Mouse (Mus musculus): ENCODE data around the gene Rassf4. TPM values are rescaled to one million over a fixed set of nuclear protein-coding genes. Genes with fewer than 3 reads are reported as not detected.
A peak's percentile ranks its signal among the peaks of the same experiment; 100 is the strongest.

Gene Rassf4
- polyA plus RNA-seq, 1 experiment from 2014 or later = 6.1 TPM

DNA sequence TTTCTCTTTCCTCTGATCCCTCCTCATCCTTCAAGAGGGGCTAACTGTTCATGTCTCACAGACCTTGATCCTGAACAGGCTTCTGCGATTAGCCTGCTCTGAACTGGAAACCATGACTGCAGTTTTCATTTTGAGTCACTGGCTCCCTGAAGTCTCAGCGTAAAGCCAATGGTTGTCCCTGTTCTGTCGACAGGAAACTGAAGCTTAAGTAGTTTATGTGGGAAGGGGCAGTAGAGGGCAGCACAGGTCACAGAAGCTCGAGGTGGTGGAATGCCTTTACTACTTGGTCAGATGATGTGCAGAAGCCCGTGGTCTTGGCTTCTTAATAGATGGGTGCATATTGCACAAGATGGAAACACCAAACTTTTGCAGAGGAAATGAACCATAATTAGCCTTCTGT is 38.3 kb upstream of the Rassf4 start:
- Histone ChIP-seq H3K4me1 (ENCODE audit: insufficient read depth, low read length) (peaks cover 8% of the 10 kb centered on the region; the same call in 1 of the 2 replicates), H3K4me2 (replicated peaks; ENCODE audit: low read depth, low read length) (no peak overlapping the region), H3K27me3 (ENCODE audit: insufficient read depth, low read length) (no peaks in the 10 kb centered on the region; the same call in 1 of the 2 replicates), H3K4me3 (ENCODE audit: low read length) (no peak overlapping the region), H3K27ac (ENCODE audit: low read length) (peak overlapping the region; percentile 50; the same call in 1 of the 2 replicates), H3K9me3 (ENCODE audit: low read length) (no peaks in the 10 kb centered on the region), H3K36me3 (ENCODE audit: insufficient read depth, low read length) (no peaks in the 10 kb centered on the region), H3K9ac (replicated peaks; ENCODE audit: low read length) (0 out of 2 replicates have a peak overlapping the region, but pooled peaks have one; percentile 16)
- 11% methylated on average over 5 of the region's 5 CpGs for WGBS
- no peak for ATAC-seq (ENCODE audit: low FRiP score, low TSS enrichment)

DNA sequence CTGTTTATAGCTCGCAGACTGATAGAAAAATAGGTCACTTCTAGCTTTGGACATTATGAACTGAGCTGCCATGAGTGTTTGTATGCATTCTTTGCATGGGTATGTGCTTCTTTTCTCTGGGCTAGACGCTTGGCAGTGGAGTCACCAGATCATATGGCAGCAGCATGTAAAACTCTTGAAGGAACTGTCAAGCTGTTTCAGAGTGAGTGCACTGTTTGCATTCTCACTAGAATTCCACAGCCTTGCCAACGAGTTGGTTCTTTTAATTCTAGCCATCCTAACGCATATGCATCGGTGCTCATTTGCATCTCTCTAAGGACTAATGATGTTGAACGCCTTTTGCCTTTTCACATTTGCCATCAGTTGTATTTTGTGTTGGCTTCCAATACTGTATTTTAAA is 30.6 kb upstream of the Rassf4 start:
- Histone ChIP-seq H3K4me1 (ENCODE audit: insufficient read depth, low read length) (no peaks in the 10 kb centered on the region), H3K4me3 (ENCODE audit: low read length) (no peak overlapping the region), H3K9ac (replicated peaks; ENCODE audit: low read length) (no peak overlapping the region), H3K27ac (ENCODE audit: low read length) (no peak overlapping the region), H3K27me3 (ENCODE audit: insufficient read depth, low read length) (no peaks in the 10 kb centered on the region), H3K36me3 (ENCODE audit: insufficient read depth, low read length) (no peaks in the 10 kb centered on the region), H3K4me2 (replicated peaks; ENCODE audit: low read depth, low read length) (no peak overlapping the region), H3K9me3 (ENCODE audit: low read length) (no peaks in the 10 kb centered on the region)
- no peak for ATAC-seq (ENCODE audit: low FRiP score, low TSS enrichment)
- WGBS = 76% methylated on average over 6 of the region's 6 CpGs

DNA sequence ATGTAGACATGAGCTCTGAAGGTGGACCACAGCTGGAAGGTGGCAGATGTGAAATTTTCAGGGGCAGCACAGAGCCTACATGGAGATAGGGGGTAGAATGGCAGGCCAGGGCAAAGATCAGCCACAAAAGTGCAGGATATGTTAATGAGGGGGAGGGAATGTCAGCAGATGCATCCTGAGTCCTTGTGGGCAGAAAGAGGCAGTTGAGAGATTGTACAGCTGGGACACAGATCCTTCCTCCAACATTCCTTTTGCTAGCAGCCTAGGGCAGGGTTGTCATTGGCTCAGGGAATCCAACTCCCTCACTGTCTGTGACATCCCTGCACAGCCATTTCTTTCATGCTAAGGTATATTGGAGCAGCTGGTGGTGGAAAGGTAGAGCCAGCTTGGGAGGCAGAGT is 27.1 kb upstream of the Rassf4 start:
- Histone ChIP-seq H3K4me3 (ENCODE audit: low read length) (no peak overlapping the region), H3K27ac (ENCODE audit: low read length) (no peak overlapping the region), H3K36me3 (ENCODE audit: insufficient read depth, low read length) (no peaks in the 10 kb centered on the region), H3K27me3 (ENCODE audit: insufficient read depth, low read length) (no peaks in the 10 kb centered on the region), H3K4me1 (ENCODE audit: insufficient read depth, low read length) (no peaks in the 10 kb centered on the region), H3K9ac (replicated peaks; ENCODE audit: low read length) (no peak overlapping the region), H3K4me2 (replicated peaks; ENCODE audit: low read depth, low read length) (no peak overlapping the region), H3K9me3 (ENCODE audit: low read length) (no peaks in the 10 kb centered on the region)
- no peak for ATAC-seq (ENCODE audit: low FRiP score, low TSS enrichment)

DNA sequence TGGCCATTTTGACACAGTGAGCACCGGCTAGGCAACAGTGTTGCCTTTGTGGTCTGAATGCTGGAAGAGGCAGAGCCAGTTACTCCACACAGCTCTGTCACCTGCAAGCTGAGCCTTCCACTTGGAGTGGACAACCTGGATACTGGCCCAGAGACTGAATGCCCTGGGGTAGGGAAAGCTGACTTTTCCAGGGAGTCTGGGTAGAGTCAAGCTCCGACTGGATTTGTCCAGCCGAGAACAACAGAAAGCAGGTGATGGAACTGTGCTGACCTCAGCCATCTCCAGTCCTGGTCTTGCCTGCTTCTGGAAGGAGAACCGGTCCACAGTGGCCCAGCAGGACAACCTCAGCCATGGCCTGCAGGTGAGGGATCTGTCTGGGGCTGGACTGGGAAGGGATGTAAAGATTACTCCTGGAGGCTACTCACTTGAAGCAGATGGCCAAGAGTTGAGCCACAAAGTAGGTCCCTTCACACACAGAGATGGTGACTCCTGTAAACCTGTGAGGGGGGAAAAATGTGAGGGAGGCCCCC is 24.2 kb upstream of the Rassf4 start:
- no peak for ATAC-seq (ENCODE audit: low FRiP score, low TSS enrichment)
- WGBS = 83% methylated on average over 4 of the region's 4 CpGs
- Histone ChIP-seq H3K4me2 (replicated peaks; ENCODE audit: low read depth, low read length) (no peak overlapping the region), H3K4me1 (ENCODE audit: insufficient read depth, low read length) (no peaks in the 10 kb centered on the region; the same call in 1 of the 2 replicates), H3K9ac (replicated peaks; ENCODE audit: low read length) (no peak overlapping the region), H3K27me3 (ENCODE audit: insufficient read depth, low read length) (no peaks in the 10 kb centered on the region), H3K36me3 (ENCODE audit: insufficient read depth, low read length) (no peaks in the 10 kb centered on the region), H3K27ac (ENCODE audit: low read length) (no peak overlapping the region), H3K9me3 (ENCODE audit: low read length) (no peaks in the 10 kb centered on the region), H3K4me3 (ENCODE audit: low read length) (no peak overlapping the region)

DNA sequence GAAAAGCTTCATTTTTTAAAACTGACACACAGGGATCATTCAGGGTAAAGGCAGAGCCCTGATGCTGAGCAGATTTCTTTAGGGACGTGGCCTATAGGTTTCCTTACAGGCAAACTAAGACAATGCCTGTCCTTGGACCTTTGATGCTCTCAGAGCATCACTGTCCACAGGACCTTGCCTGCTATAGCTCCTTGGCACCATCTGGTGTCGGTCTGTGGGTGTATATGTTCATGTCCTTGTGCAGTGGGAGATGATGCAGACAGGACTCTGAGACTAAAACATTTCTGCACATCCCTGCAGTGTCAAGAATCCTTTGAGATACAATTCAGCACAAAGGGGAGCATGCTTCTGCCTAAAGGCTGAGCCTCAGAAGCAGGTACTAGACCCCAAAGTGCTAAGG is 23.7 kb upstream of the Rassf4 start:
- ATAC-seq (ENCODE audit: low FRiP score, low TSS enrichment) = no peak
- no peaks in the 10 kb centered on the region for H3K9me3 ChIP-seq (ENCODE audit: low read length)
- no peak overlapping the region for H3K4me2 ChIP-seq (replicated peaks; ENCODE audit: low read depth, low read length)

DNA sequence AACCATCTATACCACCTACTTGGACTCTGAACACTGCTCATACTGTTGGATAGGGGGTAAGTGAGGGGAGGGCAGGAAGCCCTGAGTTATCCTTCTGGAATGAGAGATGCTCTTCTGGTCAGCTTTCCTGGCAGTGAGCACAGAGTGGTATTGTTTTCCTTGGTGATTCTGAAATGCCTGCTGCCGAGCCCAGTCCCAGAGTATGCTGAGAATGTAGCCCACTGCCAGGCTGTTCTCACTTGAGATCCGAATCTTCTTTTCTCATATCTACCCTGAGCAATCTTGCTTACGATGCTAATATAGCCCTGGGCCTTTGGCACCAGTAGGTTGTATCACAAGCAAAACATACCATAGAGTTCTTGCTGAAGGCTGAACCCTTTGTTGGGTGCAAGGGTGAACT is 20.6 kb upstream of the Rassf4 start:
- Histone ChIP-seq H3K4me1 (ENCODE audit: insufficient read depth, low read length) (no peaks in the 10 kb centered on the region; the same call in 1 of the 2 replicates), H3K9ac (replicated peaks; ENCODE audit: low read length) (no peak overlapping the region), H3K9me3 (ENCODE audit: low read length) (no peaks in the 10 kb centered on the region), H3K4me3 (ENCODE audit: low read length) (no peak overlapping the region), H3K36me3 (ENCODE audit: insufficient read depth, low read length) (no peaks in the 10 kb centered on the region), H3K4me2 (replicated peaks; ENCODE audit: low read depth, low read length) (no peak overlapping the region), H3K27me3 (ENCODE audit: insufficient read depth, low read length) (no peaks in the 10 kb centered on the region), H3K27ac (ENCODE audit: low read length) (no peak overlapping the region)
- WGBS = 75% methylated on average over 3 of the region's 3 CpGs
- ATAC-seq (ENCODE audit: low FRiP score, low TSS enrichment) = no peak

More for the DNA sequence above, 23.7 kb upstream of the Rassf4 start:
- Histone ChIP-seq H3K27me3 (ENCODE audit: insufficient read depth, low read length) (no peaks in the 10 kb centered on the region), H3K4me1 (ENCODE audit: insufficient read depth, low read length) (no peaks in the 10 kb centered on the region; the same call in 1 of the 2 replicates), H3K9ac (replicated peaks; ENCODE audit: low read length) (no peak overlapping the region), H3K4me3 (ENCODE audit: low read length) (no peak overlapping the region), H3K36me3 (ENCODE audit: insufficient read depth, low read length) (no peaks in the 10 kb centered on the region), H3K27ac (ENCODE audit: low read length) (no peak overlapping the region)
- 68% methylated on average over 2 of the region's 2 CpGs for WGBS

DNA sequence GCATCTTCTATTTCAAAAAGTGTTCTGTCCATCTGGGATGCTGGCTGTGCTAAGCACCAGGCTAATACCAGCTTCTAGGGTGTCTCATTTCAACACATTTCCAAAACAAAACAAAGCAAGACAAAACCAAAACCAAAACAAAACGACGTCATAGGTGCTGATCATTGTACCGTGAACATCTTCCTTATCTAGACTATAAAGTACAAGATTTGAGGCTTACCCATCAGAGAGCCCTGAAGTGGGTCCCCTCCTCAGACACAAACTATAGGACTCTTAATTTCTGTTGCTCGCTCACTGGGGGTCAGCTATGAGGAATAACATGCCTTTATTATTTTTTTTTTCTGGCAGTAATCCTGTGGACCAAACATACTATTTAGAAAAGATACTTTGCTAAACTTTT is 19.9 kb upstream of the Rassf4 start:
- H3K27ac ChIP-seq (ENCODE audit: low read length) = no peak overlapping the region
- no peak overlapping the region for H3K9ac ChIP-seq (replicated peaks; ENCODE audit: low read length)
- H3K4me3 ChIP-seq (ENCODE audit: low read length) = no peak overlapping the region
- no peak overlapping the region for H3K4me2 ChIP-seq (replicated peaks; ENCODE audit: low read depth, low read length)
- no peaks in the 10 kb centered on the region for H3K27me3 ChIP-seq (ENCODE audit: insufficient read depth, low read length)
- no peak for ATAC-seq (ENCODE audit: low FRiP score, low TSS enrichment)
- H3K4me1 ChIP-seq (ENCODE audit: insufficient read depth, low read length) = no peaks in the 10 kb centered on the region; the same call in 1 of the 2 replicates
- H3K9me3 ChIP-seq (ENCODE audit: low read length) = no peaks in the 10 kb centered on the region
- WGBS = 65% methylated on average over 4 of the region's 4 CpGs
- no peaks in the 10 kb centered on the region for H3K36me3 ChIP-seq (ENCODE audit: insufficient read depth, low read length)

DNA sequence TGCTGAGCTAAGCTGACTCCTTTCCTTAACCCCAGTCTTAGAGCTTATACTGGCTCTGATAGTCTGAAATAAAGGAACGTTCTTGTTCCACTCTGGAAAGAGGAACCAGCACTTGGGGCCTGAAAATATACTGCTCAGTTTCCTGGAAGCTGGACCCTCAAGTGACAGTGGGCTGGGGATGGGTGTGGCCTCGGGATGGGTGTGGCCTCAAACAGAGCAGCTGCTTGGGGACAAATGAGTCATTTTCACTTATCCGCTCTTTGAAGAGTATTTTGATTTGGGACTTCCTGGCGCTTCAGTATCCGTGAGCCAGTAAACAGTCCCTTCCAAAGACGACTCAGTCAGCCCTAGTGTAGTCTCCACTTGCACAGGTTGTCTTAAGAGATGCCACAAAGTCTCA is 8.6 kb upstream of the Rassf4 start:
- Histone ChIP-seq H3K27me3 (ENCODE audit: insufficient read depth, low read length) (no peaks in the 10 kb centered on the region), H3K9ac (replicated peaks; ENCODE audit: low read length) (no peak overlapping the region), H3K4me1 (ENCODE audit: insufficient read depth, low read length) (no peaks in the 10 kb centered on the region), H3K27ac (ENCODE audit: low read length) (no peak overlapping the region), H3K9me3 (ENCODE audit: low read length) (no peaks in the 10 kb centered on the region), H3K36me3 (ENCODE audit: insufficient read depth, low read length) (no peaks in the 10 kb centered on the region), H3K4me3 (ENCODE audit: low read length) (no peak overlapping the region), H3K4me2 (replicated peaks; ENCODE audit: low read depth, low read length) (no peak overlapping the region)
- 49% methylated on average over 6 of the region's 6 CpGs for WGBS
- ATAC-seq (ENCODE audit: low FRiP score, low TSS enrichment) = no peak

DNA sequence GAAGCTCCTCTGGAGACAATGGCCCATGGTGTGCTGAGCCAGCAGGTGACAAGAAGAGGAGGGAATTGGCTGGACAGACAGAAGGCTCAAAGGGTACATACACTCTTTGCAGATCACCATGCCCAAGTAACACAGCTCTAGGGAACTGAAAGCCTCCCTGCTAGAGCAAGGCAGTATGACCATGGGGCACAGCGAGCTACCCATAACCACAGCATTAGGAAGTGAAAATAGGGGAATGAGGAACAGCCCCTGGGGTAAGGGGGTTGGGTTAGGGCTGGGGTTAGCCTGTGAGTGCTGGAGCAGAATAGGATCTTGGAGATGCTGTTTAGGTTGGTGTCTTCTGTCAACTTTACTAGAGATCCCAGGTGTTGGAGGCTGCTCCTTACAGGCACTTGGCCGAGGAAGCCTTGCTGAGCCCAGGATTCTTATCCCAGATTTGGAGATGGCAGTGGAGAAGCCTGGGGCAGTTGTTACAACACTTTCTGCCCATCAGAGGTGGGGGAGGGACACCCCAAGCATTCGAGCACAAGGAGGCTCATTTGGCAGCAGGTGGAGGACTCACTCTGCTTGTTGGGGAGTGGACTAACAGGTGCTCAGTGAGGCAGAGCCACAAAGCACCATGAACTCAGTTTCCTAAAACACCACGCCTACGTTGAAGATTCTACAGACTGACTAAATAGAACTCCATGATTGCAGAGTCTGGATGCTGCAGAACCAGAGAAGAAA is 6.0 kb upstream of the Rassf4 start:
- Histone ChIP-seq H3K27ac (ENCODE audit: low read length) (no peak overlapping the region), H3K9ac (replicated peaks; ENCODE audit: low read length) (no peak overlapping the region), H3K27me3 (ENCODE audit: insufficient read depth, low read length) (no peaks in the 10 kb centered on the region), H3K9me3 (ENCODE audit: low read length) (no peaks in the 10 kb centered on the region), H3K4me2 (replicated peaks; ENCODE audit: low read depth, low read length) (no peak overlapping the region), H3K4me3 (ENCODE audit: low read length) (no peak overlapping the region), H3K4me1 (ENCODE audit: insufficient read depth, low read length) (peaks cover 5% of the 10 kb centered on the region; the same call in 1 of the 2 replicates), H3K36me3 (ENCODE audit: insufficient read depth, low read length) (no peaks in the 10 kb centered on the region)
- ATAC-seq (ENCODE audit: low FRiP score, low TSS enrichment) = no peak
- 68% methylated on average over 5 of the region's 5 CpGs for WGBS

DNA sequence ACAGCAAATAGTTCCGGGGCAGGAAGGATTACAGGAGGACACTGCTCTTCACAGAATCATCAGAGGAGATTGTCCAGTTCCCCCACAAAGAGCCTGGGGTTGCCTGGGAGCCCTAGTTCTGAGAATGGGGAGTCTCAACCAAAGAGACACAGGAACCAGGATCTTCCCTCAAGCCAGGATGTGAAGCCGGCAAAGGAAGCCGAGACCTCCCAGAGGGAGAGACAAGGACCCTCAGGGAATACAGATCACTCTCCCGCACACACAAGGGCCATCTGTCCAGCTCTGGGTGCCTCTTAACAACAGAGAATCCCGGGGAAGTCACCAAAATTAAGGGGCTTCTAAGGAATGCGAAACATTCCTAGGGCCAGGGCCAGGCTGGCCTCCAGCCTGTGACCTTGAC is 3.6 kb upstream of the Rassf4 start:
- Histone ChIP-seq H3K9me3 (ENCODE audit: low read length) (no peaks in the 10 kb centered on the region), H3K36me3 (ENCODE audit: insufficient read depth, low read length) (no peaks in the 10 kb centered on the region), H3K27me3 (ENCODE audit: insufficient read depth, low read length) (no peaks in the 10 kb centered on the region), H3K4me2 (replicated peaks; ENCODE audit: low read depth, low read length) (no peak overlapping the region), H3K9ac (replicated peaks; ENCODE audit: low read length) (no peak overlapping the region), H3K4me3 (ENCODE audit: low read length) (no peak overlapping the region), H3K4me1 (ENCODE audit: insufficient read depth, low read length) (peaks cover 13% of the 10 kb centered on the region), H3K27ac (ENCODE audit: low read length) (no peak overlapping the region)
- 64% methylated on average over 6 of the region's 6 CpGs for WGBS
- no peak for ATAC-seq (ENCODE audit: low FRiP score, low TSS enrichment)

All from kidney, embryonic 16.5 days (tissue).